Mouse (Mus musculus) ES-Bruce4 (cell line): ENCODE measurements around the gene Rfx1.

Experiments
- CTCF ChIP-seq: IDR thresholded peaks from one replicate; pipeline ENCODE4 v1.8.1; 2011; ENCODE audit warnings: low read depth, low read length
- EP300 ChIP-seq: IDR thresholded peaks from 2 replicates; pipeline ENCODE4 v1.6.1; 2011; ENCODE audit warnings: low read depth, low read length; ENCODE audit not compliant: insufficient read depth
- POLR2A ChIP-seq: IDR thresholded peaks from one replicate; pipeline ENCODE4 v1.8.1; 2011; ENCODE audit warnings: low read length; ENCODE audit not compliant: insufficient read depth

- no peak for TF ChIP-seq EP300
- TF ChIP-seq POLR2A: no peak
- TF ChIP-seq CTCF: peak; percentile 80
Measured at GRCm38 (mm10) chr8:84039050-84039449, 27.6 kb upstream of the Rfx1 start.
